14 mouse cellular contexts compared by ENCODE assay signal in genomic region chr9:61323879-61324278, GRCm38 (mm10). TPM values are rescaled to one million over a fixed set of nuclear protein-coding genes. Genes with fewer than 3 reads are reported as not detected.
A peak's percentile ranks its signal among the peaks of the same experiment; 100 is the strongest.
DNase-seq lines count a peak whose midpoint lies in the region; ATAC-seq and TF ChIP-seq lines count a peak whose summit lies in the region.
"Had no signal": no experiment of that assay in that cellular context is flagged by ENCODE, and none has a peak within 500 bp of the region (broad histone marks: within the 10 kb centered on the region; RNA-seq: fewer than 3 reads in every experiment).

No protein-coding gene starts in this region.

- no peak overlapping the region for H3K9ac ChIP-seq in lung, postnatal 0 days (replicated peaks; ENCODE audit: low read depth)
- 0 out of 2 replicates have a peak overlapping the region, but pooled peaks have one; percentile 18 for H3K9ac ChIP-seq in ES-Bruce4 (ENCODE audit: low read depth, poor library complexity, severe bottlenecking)
- H3K9ac ChIP-seq in hindbrain, embryonic 12.5 days: no peak overlapping the region
- H3K9ac ChIP-seq: heart, embryonic 13.5 days; liver, embryonic 13.5 days had no signal

- TF ChIP-seq POLR2A in ES-Bruce4 (IDR thresholded peaks at IDR 0.05; ENCODE audit: insufficient read depth, low read length): no peak

- WGBS in lung, postnatal 0 days: 72% methylated on average over 3 of the region's 3 CpGs
- WGBS in hindbrain, embryonic 12.5 days: 37% methylated on average over 3 of the region's 3 CpGs

- peaks cover 51% of the 10 kb centered on the region for H3K27me3 ChIP-seq in lung, postnatal 0 days (replicated peaks; ENCODE audit: insufficient read depth, low read length)
- no peaks in the 10 kb centered on the region for H3K27me3 ChIP-seq in ES-Bruce4 (ENCODE audit: control insufficient read depth, insufficient read depth, low read length, poor library complexity, severe bottlenecking)
- H3K27me3 ChIP-seq in hindbrain, embryonic 12.5 days: peaks cover 20% of the 10 kb centered on the region

- no peaks in the 10 kb centered on the region for H3K9me3 ChIP-seq in lung, postnatal 0 days (ENCODE audit: low read length)
- H3K9me3 ChIP-seq in ES-Bruce4 (replicated peaks; ENCODE audit: control insufficient read depth, insufficient read depth, low read length, poor library complexity, severe bottlenecking): no peaks in the 10 kb centered on the region
- no peaks in the 10 kb centered on the region for H3K9me3 ChIP-seq in hindbrain, embryonic 12.5 days (replicated peaks)
- H3K9me3 ChIP-seq: heart, embryonic 13.5 days; liver, embryonic 13.5 days had no signal

- no peak overlapping the region for H3K27ac ChIP-seq in lung, postnatal 0 days (ENCODE audit: low read length)
- peak overlapping the region; percentile 71; the same call in 1 of the 2 replicates for H3K27ac ChIP-seq in ES-Bruce4 (ENCODE audit: insufficient read depth, low read length)
- peak overlapping the region; percentile 78; the same call in 1 of the 2 replicates for H3K27ac ChIP-seq in hindbrain, embryonic 12.5 days
- H3K27ac ChIP-seq: heart, embryonic 13.5 days; liver, embryonic 13.5 days had no signal

- no peak overlapping the region for H3K4me3 ChIP-seq in lung, postnatal 0 days (ENCODE audit: low read depth, low read length)
- peak overlapping the region; percentile 3; the same call in 1 of the 2 replicates for H3K4me3 ChIP-seq in ES-Bruce4 (ENCODE audit: low read depth, low read length)
- H3K4me3 ChIP-seq in hindbrain, embryonic 12.5 days: no peak overlapping the region
- H3K4me3 ChIP-seq: heart, embryonic 13.5 days; liver, embryonic 13.5 days had no signal

- peak; percentile 54; the same call in 1 of the 2 replicates for ATAC-seq in lung, postnatal 0 days
- no peak for ATAC-seq in hindbrain, embryonic 12.5 days (ENCODE audit: low FRiP score)

- H3K36me3 ChIP-seq in lung, postnatal 0 days (ENCODE audit: insufficient read depth, low read length): no peaks in the 10 kb centered on the region
- H3K36me3 ChIP-seq in ES-Bruce4 (ENCODE audit: control insufficient read depth, insufficient read depth, low read length, poor library complexity, severe bottlenecking): no peaks in the 10 kb centered on the region
- H3K36me3 ChIP-seq in hindbrain, embryonic 12.5 days: no peaks in the 10 kb centered on the region
- H3K36me3 ChIP-seq: heart, embryonic 13.5 days; liver, embryonic 13.5 days had no signal

- H3K4me1 ChIP-seq in lung, postnatal 0 days (ENCODE audit: insufficient read depth, low read depth, low read length): no peaks in the 10 kb centered on the region; the same call in 1 of the 2 replicates
- H3K4me1 ChIP-seq in ES-Bruce4 (ENCODE audit: control insufficient read depth, insufficient read depth, low read length): peaks cover 14% of the 10 kb centered on the region
- peaks cover 40% of the 10 kb centered on the region for H3K4me1 ChIP-seq in hindbrain, embryonic 12.5 days

- TF ChIP-seq CTCF in lung, postnatal 0 days (IDR thresholded peaks at IDR 0.05): no peak
- TF ChIP-seq CTCF in ES-Bruce4 (IDR thresholded peaks at IDR 0.05; ENCODE audit: low read depth, low read length): no peak

- H3K4me2 ChIP-seq in lung, postnatal 0 days (replicated peaks; ENCODE audit: low read depth, low read length): no peak overlapping the region
- peak overlapping the region; percentile 7; the same call in 1 of the 2 replicates for H3K4me2 ChIP-seq in hindbrain, embryonic 12.5 days (replicated peaks)
- H3K4me2 ChIP-seq: heart, embryonic 13.5 days; liver, embryonic 13.5 days had no signal

- peak; percentile 84 for TF ChIP-seq EP300 in lung, postnatal 0 days (IDR thresholded peaks at IDR 0.05)
- TF ChIP-seq EP300 in ES-Bruce4 (IDR thresholded peaks at IDR 0.05; ENCODE audit: insufficient read depth, low read depth, low read length): no peak

- peak; percentile 71 for DNase-seq in lung, postnatal 0 days (ENCODE audit: low spot score)
- no peak for DNase-seq in lung, postnatal 25 days (ENCODE audit: low spot score)
- DNase-seq in Muller cell, postnatal 12 days (ENCODE audit: inconsistent ontology term): peak; percentile 67
- DNase-seq in heart, adult 9 months (ENCODE audit: low spot score in 2 of 2): no peak
- no peak for DNase-seq in lung, postnatal 4 days
- DNase-seq: adrenal gland, postnatal 10 days; cerebellum, adult 9-11 months; embryo, embryonic 11 days; liver, embryonic 13.5 days; lung, postnatal 10 days; thymus, postnatal 14 days had no signal

RNA-seq across cellular contexts. Expression of gene Tle3, which starts 48.3 kb away (rescaled TPM):
- polyA plus RNA-seq in lung, postnatal 0 days (2015; fragmentation: Nextera tagmentation; extraction: Ambion mirVana): 16.2 and 16.3 TPM in 2 replicates
- 122 and 146 TPM in 2 replicates for polyA plus RNA-seq in ES-Bruce4 (2011; ENCODE audit: insufficient read depth, insufficient read length, low read depth, missing spikeins)
- polyA plus RNA-seq in hindbrain, embryonic 12.5 days (2016; fragmentation: Nextera tagmentation; extraction: Ambion mirVana): 56.3 and 59.9 TPM in 2 replicates

Comparison
In these comparisons a context has a peak if more than half of its experiments do, and no peak if none do; other contexts are left out.
1. DNase-seq: peak in lung, postnatal 0 days (single experiment) and Muller cell, postnatal 12 days (single experiment); none in lung, postnatal 25 days (single experiment), heart, adult 9 months (0 of 2) and lung, postnatal 4 days (0 of 2).